Mouse (Mus musculus) brain, embryonic 14.5 days (tissue): ENCODE measurements around the gene Cbx6.

Experiments used
- CTCF ChIP-seq: fragments of 200-500 bp; IDR thresholded peaks from 2 replicates; pipeline ENCODE4 v1.5.1; 2012; ENCODE audit warnings: inconsistent platforms, mild to moderate bottlenecking, moderate library complexity, borderline replicate concordance; ENCODE audit not compliant: insufficient read depth, insufficient read length; ENCODE audit errors: extremely low read depth
- POLR2A ChIP-seq: fragments of 200-500 bp; IDR thresholded peaks from 2 replicates; pipeline ENCODE4 v1.6.1; 2012; ENCODE audit warnings: mild to moderate bottlenecking, inconsistent platforms, borderline replicate concordance; ENCODE audit not compliant: poor library complexity, insufficient read depth, insufficient read length, severe bottlenecking; ENCODE audit errors: extremely low read depth

- TF ChIP-seq CTCF (no peak), POLR2A (no peak)
Measured at GRCm38 (mm10) chr15:79873995-79874394, 39.5 kb upstream of the Cbx6 start.
